Mouse (Mus musculus): ENCODE measurements at regions not wholly inside any gene's neighbourhood (a gene's known extent, or its start where the extent isn't known, plus 50 kb on each side); places are given as distances from the start of the nearest gene placed in this dataset.

DNA sequence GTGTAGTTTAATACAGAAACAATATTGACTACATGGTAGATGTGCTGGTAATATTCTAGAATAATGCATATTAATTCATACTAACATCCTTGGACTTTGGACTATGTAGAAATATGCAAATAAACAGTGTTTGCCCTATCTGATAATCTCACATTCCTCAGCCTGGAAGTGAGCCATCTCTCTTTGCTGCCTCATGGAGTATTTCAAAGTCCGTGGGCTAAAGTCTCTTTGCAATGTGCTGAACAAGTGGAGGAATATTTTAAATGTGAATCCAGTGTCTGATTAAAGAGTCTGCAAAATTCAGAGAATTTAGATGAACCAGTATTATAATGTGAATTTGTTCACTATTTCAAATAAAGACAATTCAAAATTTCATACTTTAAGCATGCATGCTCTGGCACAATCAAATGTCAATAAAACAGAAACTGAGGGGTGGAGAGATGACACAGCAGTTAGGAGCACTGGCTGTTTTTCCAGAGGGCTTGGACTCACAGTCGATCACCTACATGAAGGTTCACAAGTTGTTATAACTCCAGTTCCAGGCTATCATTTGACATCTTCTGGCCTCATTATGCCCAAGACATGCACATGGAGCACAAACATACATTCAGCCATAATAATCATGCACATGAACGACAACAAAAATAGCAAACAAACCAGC is 487.6 kb upstream of the Adamts5 start:
- Histone ChIP-seq H3K4me3 (replicated peaks; ENCODE audit: low read length) (no peak overlapping the region), H3K27ac (replicated peaks; ENCODE audit: low read depth, low read length) (no peak overlapping the region), H3K4me2 (replicated peaks; ENCODE audit: low read depth, low read length, severe bottlenecking) (no peak overlapping the region), H3K4me1 (ENCODE audit: control insufficient read depth, insufficient read depth, low read length) (no peaks in the 10 kb centered on the region), H3K36me3 (ENCODE audit: control insufficient read depth, insufficient read depth, low read length) (no peaks in the 10 kb centered on the region), H3K27me3 (ENCODE audit: control insufficient read depth, insufficient read depth, low read length) (no peaks in the 10 kb centered on the region), H3K9me3 (ENCODE audit: control insufficient read depth, low read length) (no peaks in the 10 kb centered on the region), H3K9ac (ENCODE audit: low read depth, low read length, severe bottlenecking) (no peak overlapping the region)
- 75% methylated on average over 3 of the region's 3 CpGs for WGBS
- DNase-seq (ENCODE audit: low spot score), result no peak
- TF ChIP-seq POLR2A (IDR thresholded peaks at IDR 0.05; ENCODE audit: borderline replicate concordance, extremely low read depth, insufficient read depth, insufficient read length), result no peak
- no peak for ATAC-seq (ENCODE audit: low FRiP score, low read depth)

DNA sequence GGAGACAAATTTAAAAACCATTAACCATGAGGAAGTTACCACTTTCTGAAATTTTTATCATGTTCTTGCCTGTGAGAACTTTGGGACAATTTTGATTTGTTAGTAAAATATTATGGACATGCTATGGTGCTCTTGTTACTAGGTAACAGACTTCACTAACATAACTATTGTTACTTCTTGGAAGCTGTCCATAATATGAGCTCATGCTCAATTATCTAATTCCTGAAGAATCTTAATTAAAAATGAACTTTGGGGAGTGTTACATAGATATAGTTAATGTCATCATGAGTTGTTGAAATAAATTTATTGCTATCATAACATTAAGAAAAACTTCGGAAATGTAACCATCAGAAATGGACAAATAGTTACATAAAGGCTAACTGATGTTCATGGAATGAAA is 486.5 kb upstream of the Adamts5 start:
- Histone ChIP-seq H3K4me2 (replicated peaks; ENCODE audit: low read depth, low read length, severe bottlenecking) (no peak overlapping the region), H3K9ac (ENCODE audit: low read depth, low read length, severe bottlenecking) (no peak overlapping the region), H3K4me1 (ENCODE audit: control insufficient read depth, insufficient read depth, low read length) (no peaks in the 10 kb centered on the region), H3K4me3 (replicated peaks; ENCODE audit: low read length) (no peak overlapping the region), H3K27me3 (ENCODE audit: control insufficient read depth, insufficient read depth, low read length) (no peaks in the 10 kb centered on the region), H3K36me3 (ENCODE audit: control insufficient read depth, insufficient read depth, low read length) (no peaks in the 10 kb centered on the region), H3K27ac (replicated peaks; ENCODE audit: low read depth, low read length) (no peak overlapping the region), H3K9me3 (ENCODE audit: control insufficient read depth, low read length) (no peaks in the 10 kb centered on the region)
- DNase-seq (ENCODE audit: low spot score) (no peak), ATAC-seq (ENCODE audit: low FRiP score, low read depth) (no peak)
- WGBS, result 76% methylated on average over 1 of the region's 1 CpGs
- no peak for TF ChIP-seq POLR2A (IDR thresholded peaks at IDR 0.05; ENCODE audit: borderline replicate concordance, extremely low read depth, insufficient read depth, insufficient read length)

DNA sequence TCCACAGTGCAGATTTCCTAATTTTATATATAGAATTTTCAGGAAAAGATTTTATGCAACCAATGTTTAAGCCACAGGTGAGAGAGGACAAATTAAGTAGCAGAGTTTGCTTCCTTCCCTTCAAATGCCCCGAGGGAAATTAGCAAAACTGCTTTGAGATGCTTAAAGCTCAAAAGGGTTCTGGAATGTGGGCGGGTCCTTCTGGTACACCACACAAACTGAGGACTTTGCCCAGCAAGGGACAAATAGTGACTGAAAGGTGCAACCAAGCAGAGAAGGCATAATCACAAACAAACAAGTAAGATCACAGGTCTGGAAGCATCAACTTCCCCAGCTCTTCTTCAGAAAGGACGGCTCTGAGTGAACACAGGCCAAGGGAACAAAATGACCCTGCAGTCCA is 476.4 kb upstream of the Adamts5 start:
- Histone ChIP-seq H3K4me3 (replicated peaks; ENCODE audit: low read length) (no peak overlapping the region), H3K4me2 (replicated peaks; ENCODE audit: low read depth, low read length, severe bottlenecking) (no peak overlapping the region), H3K9me3 (ENCODE audit: control insufficient read depth, low read length) (no peaks in the 10 kb centered on the region), H3K4me1 (ENCODE audit: control insufficient read depth, insufficient read depth, low read length) (no peaks in the 10 kb centered on the region), H3K27me3 (ENCODE audit: control insufficient read depth, insufficient read depth, low read length) (no peaks in the 10 kb centered on the region), H3K9ac (ENCODE audit: low read depth, low read length, severe bottlenecking) (no peak overlapping the region), H3K36me3 (ENCODE audit: control insufficient read depth, insufficient read depth, low read length) (no peaks in the 10 kb centered on the region), H3K27ac (replicated peaks; ENCODE audit: low read depth, low read length) (no peak overlapping the region)
- 37% methylated on average over 3 of the region's 3 CpGs for WGBS
- no peak for TF ChIP-seq POLR2A (IDR thresholded peaks at IDR 0.05; ENCODE audit: borderline replicate concordance, extremely low read depth, insufficient read depth, insufficient read length)
- no peak for ATAC-seq (ENCODE audit: low FRiP score, low read depth)
- no peak for DNase-seq (ENCODE audit: low spot score)

DNA sequence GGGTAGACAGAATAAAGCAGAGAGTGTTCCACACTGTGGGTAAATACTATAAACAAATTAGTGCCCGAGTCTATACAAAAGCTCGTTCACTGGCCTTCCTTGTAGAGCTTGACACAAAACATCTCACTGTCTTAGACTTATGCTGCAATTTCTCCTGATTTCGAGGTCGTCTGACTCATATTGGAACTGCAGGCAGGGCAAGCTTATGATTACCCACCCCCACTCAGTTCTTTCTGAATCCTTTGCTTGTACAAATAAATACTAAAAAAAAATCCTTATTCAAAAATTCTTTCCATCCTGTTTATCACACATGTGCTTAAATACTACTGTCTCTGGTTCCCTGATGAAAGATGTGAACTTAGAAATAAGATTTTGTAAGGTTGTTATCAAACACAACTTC is 470.0 kb upstream of the Adamts5 start:
- 82% methylated on average over 4 of the region's 4 CpGs for WGBS
- H3K4me1 ChIP-seq (ENCODE audit: control insufficient read depth, insufficient read depth, low read length), result no peaks in the 10 kb centered on the region
- no peak for ATAC-seq (ENCODE audit: low FRiP score, low read depth)

DNA sequence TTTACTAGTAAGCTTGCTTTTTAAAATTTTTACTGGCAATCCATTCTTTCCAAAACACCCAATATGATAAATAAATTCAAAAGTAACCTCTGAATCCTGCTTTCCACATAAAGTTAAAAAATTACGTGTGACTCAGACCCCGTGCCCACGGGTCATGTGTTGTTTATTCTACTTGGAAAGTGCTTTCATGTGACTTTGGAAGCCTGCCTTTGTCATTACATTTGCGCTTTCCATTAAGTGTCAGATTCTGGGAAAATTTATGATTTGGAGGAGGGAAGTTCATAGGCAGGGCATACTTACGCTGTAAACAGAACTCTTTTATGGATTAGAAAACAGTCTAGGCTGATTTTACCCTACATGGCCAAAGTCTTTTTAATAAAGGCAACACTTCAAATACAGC is 466.8 kb upstream of the Adamts5 start:
- H3K4me3 ChIP-seq (replicated peaks; ENCODE audit: low read length), result no peak overlapping the region
- H3K27ac ChIP-seq (replicated peaks; ENCODE audit: low read depth, low read length), result no peak overlapping the region
- ATAC-seq (ENCODE audit: low FRiP score, low read depth), result no peak
- H3K9me3 ChIP-seq (ENCODE audit: control insufficient read depth, low read length), result no peaks in the 10 kb centered on the region
- H3K27me3 ChIP-seq (ENCODE audit: control insufficient read depth, insufficient read depth, low read length), result no peaks in the 10 kb centered on the region
- no peak for DNase-seq (ENCODE audit: low spot score)
- no peak for TF ChIP-seq POLR2A (IDR thresholded peaks at IDR 0.05; ENCODE audit: borderline replicate concordance, extremely low read depth, insufficient read depth, insufficient read length)
- no peaks in the 10 kb centered on the region for H3K36me3 ChIP-seq (ENCODE audit: control insufficient read depth, insufficient read depth, low read length)
- H3K9ac ChIP-seq (ENCODE audit: low read depth, low read length, severe bottlenecking), result no peak overlapping the region
- no peak overlapping the region for H3K4me2 ChIP-seq (replicated peaks; ENCODE audit: low read depth, low read length, severe bottlenecking)
- 49% methylated on average over 5 of the region's 5 CpGs for WGBS
- no peaks in the 10 kb centered on the region for H3K4me1 ChIP-seq (ENCODE audit: control insufficient read depth, insufficient read depth, low read length)

More for the DNA sequence above, 470.0 kb upstream of the Adamts5 start:
- Histone ChIP-seq H3K27me3 (ENCODE audit: control insufficient read depth, insufficient read depth, low read length) (no peaks in the 10 kb centered on the region), H3K4me3 (replicated peaks; ENCODE audit: low read length) (no peak overlapping the region), H3K9ac (ENCODE audit: low read depth, low read length, severe bottlenecking) (no peak overlapping the region), H3K27ac (replicated peaks; ENCODE audit: low read depth, low read length) (no peak overlapping the region), H3K36me3 (ENCODE audit: control insufficient read depth, insufficient read depth, low read length) (no peaks in the 10 kb centered on the region), H3K4me2 (replicated peaks; ENCODE audit: low read depth, low read length, severe bottlenecking) (no peak overlapping the region), H3K9me3 (ENCODE audit: control insufficient read depth, low read length) (no peaks in the 10 kb centered on the region)
- no peak for TF ChIP-seq POLR2A (IDR thresholded peaks at IDR 0.05; ENCODE audit: borderline replicate concordance, extremely low read depth, insufficient read depth, insufficient read length)
- no peak for DNase-seq (ENCODE audit: low spot score)

DNA sequence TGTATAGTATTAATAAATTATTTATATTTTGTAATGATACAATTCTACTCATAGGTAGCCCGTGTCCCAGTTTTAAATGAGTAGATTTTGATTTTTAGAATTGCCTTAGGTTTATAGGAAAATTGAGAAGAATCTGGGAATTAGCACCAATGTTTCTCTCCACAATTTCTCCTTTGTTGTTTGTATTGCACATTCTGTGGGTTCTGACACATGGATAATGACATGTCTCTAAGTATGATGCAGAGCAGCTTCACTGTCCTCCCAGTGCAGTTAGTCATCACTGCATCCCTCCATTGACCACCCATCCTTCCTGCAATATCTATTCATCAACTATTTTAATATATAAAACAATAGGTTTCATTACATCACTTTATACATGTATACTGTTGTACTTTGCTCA is 464.6 kb upstream of the Adamts5 start:
- ATAC-seq (ENCODE audit: low FRiP score, low read depth), result no peak

More for the DNA sequence above, 464.6 kb upstream of the Adamts5 start:
- Histone ChIP-seq H3K27ac (replicated peaks; ENCODE audit: low read depth, low read length) (no peak overlapping the region), H3K4me2 (replicated peaks; ENCODE audit: low read depth, low read length, severe bottlenecking) (no peak overlapping the region), H3K4me1 (ENCODE audit: control insufficient read depth, insufficient read depth, low read length) (no peaks in the 10 kb centered on the region), H3K9me3 (ENCODE audit: control insufficient read depth, low read length) (no peaks in the 10 kb centered on the region), H3K27me3 (ENCODE audit: control insufficient read depth, insufficient read depth, low read length) (no peaks in the 10 kb centered on the region), H3K4me3 (replicated peaks; ENCODE audit: low read length) (no peak overlapping the region), H3K36me3 (ENCODE audit: control insufficient read depth, insufficient read depth, low read length) (no peaks in the 10 kb centered on the region), H3K9ac (ENCODE audit: low read depth, low read length, severe bottlenecking) (no peak overlapping the region)
- TF ChIP-seq POLR2A (IDR thresholded peaks at IDR 0.05; ENCODE audit: borderline replicate concordance, extremely low read depth, insufficient read depth, insufficient read length), result no peak
- DNase-seq (ENCODE audit: low spot score), result no peak
- 94% methylated on average over 1 of the region's 1 CpGs for WGBS

Measured in limb, embryonic 14.5 days (tissue).